Mouse (Mus musculus) C2C12 (cell line): ENCODE results near the gene Aes.

Experiments used
- CTCF ChIP-seq: IDR thresholded peaks from one replicate; pipeline ENCODE4 v1.5.1; 2011; ENCODE audit not compliant: control insufficient read depth, insufficient read depth, insufficient read length
- FOSL1 ChIP-seq: IDR thresholded peaks from one replicate; pipeline ENCODE4 v1.8.0; 2011; ENCODE audit warnings: mild to moderate bottlenecking, low read length; ENCODE audit not compliant: poor library complexity, insufficient read depth, severe bottlenecking
- MAX ChIP-seq: IDR thresholded peaks from one replicate; pipeline ENCODE4 v1.6.1; 2011; ENCODE audit warnings: mild to moderate bottlenecking, control low read depth
- MYOG ChIP-seq: IDR thresholded peaks from one replicate; pipeline ENCODE4 v1.6.1; 2011; ENCODE audit not compliant: control insufficient read depth, insufficient read length; ENCODE audit errors: extremely low read depth
- USF1 ChIP-seq: IDR thresholded peaks from one replicate; pipeline ENCODE4 v1.6.1; 2011; ENCODE audit warnings: low read depth, mild to moderate bottlenecking, control low read depth, moderate library complexity

GRCm38 (mm10) chr10:81579967-81580366, 20.7 kb downstream of the Aes start:
- TF ChIP-seq CTCF = no peak
- TF ChIP-seq MAX = no peak
- TF ChIP-seq MYOG = no peak
- TF ChIP-seq USF1 = no peak
- no peak for TF ChIP-seq FOSL1
